Mouse (Mus musculus) midbrain, embryonic 12.5 days (tissue): ENCODE data around the gene Olfr543. TPM values are rescaled to one million over a fixed set of nuclear protein-coding genes. Genes with fewer than 3 reads are reported as not detected.
A peak's percentile ranks its signal among the peaks of the same experiment; 100 is the strongest.

Experiments used
- ATAC-seq: fragments of 200-750 bp; cut with Nextera tagmentation; 2 replicates; pipeline ENCODE4 v1.8.0; 2017; ENCODE audit warnings: low read depth, moderate TSS enrichment, moderate library complexity; ENCODE audit not compliant: low FRiP score
- H3K27ac ChIP-seq: fragments of 300-500 bp; sonication (generic); replicated peaks from 2 replicates; pipeline ENCODE4 v1.5.1; 2016; ENCODE audit warnings: mild to moderate bottlenecking
- H3K27me3 ChIP-seq: fragments of 300-500 bp; sonication (generic); 2 replicates; pipeline ENCODE4 v1.6.1; 2016; ENCODE audit warnings: mild to moderate bottlenecking
- H3K36me3 ChIP-seq: fragments of 300-500 bp; sonication (generic); 2 replicates; pipeline ENCODE4 v1.6.1; 2016
- H3K4me1 ChIP-seq: fragments of 300-500 bp; sonication (generic); 2 replicates; pipeline ENCODE4 v1.6.1; 2016
- H3K4me2 ChIP-seq: fragments of 300-500 bp; sonication (generic); replicated peaks from 2 replicates; pipeline ENCODE4 v1.6.1; 2016; ENCODE audit warnings: mild to moderate bottlenecking, moderate library complexity
- H3K4me3 ChIP-seq: fragments of 300-500 bp; sonication (generic); 2 replicates; pipeline ENCODE4 v1.5.1; 2016; ENCODE audit warnings: mild to moderate bottlenecking
- H3K9ac ChIP-seq: fragments of 300-500 bp; sonication (generic); replicated peaks from 2 replicates; pipeline ENCODE4 v1.6.1; 2016; ENCODE audit warnings: mild to moderate bottlenecking, moderate library complexity
- H3K9me3 ChIP-seq: fragments of 300-500 bp; sonication (generic); 2 replicates; pipeline ENCODE4 v1.6.1; 2016; ENCODE audit warnings: mild to moderate bottlenecking
- WGBS: fragments of 180-500 bp; shearing (Covaris S2); methylation state at CpG from one replicate; pipeline ENCODE4 v1.1.7; 2016; 5-methylcytosine and 5-hydroxymethylcytosine counted together
- polyA plus RNA-seq: library from polyadenylated mRNA; unstranded; fragments of >200 nt; fragmentation: Nextera tagmentation; extraction: Ambion mirVana; gene quantifications from 2 replicates; pipeline ENCODE4 v1.2.1, GENCODE M21; 2016

Olfr543 gene
- polyA plus RNA-seq = 0.46 and 0.80 TPM in 2 replicates

DNA sequence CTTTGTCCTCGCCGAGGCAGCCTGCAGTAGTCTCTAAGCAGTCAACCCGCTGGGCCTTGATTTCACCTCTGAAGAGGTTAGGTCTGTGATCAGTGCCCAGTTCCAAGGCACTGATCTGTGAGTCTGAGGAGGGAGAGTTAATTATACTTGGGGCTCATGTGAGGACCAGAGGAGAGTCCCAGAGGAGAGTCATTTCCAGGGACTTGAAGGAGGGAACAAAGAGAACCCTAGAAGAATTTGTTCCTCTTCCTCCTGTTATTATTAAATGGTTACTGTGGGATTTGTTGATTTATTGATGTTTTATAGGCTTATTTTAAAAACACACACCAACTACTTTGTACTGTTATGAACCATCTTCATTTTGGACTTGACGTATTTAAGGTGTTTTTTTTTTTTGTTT is at the start of gene Olfr543:
TSS of gene Olfr543 (minus strand) at position 101 of the 400 bp plus-strand sequence.
- Histone ChIP-seq H3K27me3 (no peaks in the 10 kb centered on the region), H3K36me3 (0 out of 2 replicates have a peak, but pooled peaks cover 4% of the 10 kb centered on the region), H3K9ac (no peak within 1 kb of the TSS), H3K9me3 (no peaks in the 10 kb centered on the region), H3K4me2 (no peak within 1 kb of the TSS), H3K27ac (no peak within 1 kb of the TSS), H3K4me1 (no peaks in the 10 kb centered on the region), H3K4me3 (no peak within 1 kb of the TSS)
- 89% methylated on average over 4 of the region's 4 CpGs for WGBS
- no peak for ATAC-seq

DNA sequence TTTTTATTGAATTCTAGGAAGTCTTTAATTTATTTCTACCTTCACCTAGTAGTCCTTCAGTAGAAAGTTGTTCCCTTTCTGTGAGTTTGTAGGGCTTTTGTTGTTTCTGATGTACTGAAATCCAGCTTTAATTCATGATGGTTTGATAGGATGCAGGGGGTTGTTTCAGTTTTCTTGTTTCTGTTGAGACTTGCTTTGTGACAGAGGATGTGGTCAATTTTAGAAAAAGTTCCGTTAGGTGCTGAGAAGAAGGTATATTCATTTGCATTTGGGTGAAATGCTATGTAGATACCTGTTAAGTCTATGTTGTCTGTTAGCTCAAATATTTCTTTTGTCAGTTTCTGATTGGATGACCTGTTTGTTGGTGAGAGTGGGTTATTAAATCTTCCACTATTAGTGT is 47.6 kb upstream of the Olfr543 start:
- no peak for ATAC-seq
- WGBS = 89% methylated on average over 1 of the region's 1 CpGs
- Histone ChIP-seq H3K9ac (no peak overlapping the region), H3K4me1 (no peaks in the 10 kb centered on the region), H3K27me3 (no peaks in the 10 kb centered on the region), H3K27ac (no peak overlapping the region), H3K4me3 (no peak overlapping the region), H3K9me3 (no peaks in the 10 kb centered on the region), H3K36me3 (no peaks in the 10 kb centered on the region), H3K4me2 (no peak overlapping the region)

DNA sequence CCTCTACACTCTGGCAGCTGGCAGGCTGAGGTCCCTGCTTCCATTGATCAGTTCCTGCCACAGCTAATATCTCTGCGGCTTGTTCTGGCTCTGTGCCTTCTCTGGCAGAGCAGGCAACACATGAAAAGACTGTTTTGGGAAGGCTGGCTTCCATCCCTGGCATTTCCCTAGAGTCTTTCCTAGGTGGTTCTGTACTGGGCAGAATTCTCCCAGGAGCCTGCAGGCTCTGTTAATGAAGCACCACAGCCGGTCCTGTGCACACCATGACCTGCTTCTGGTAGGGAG is 35.5 kb upstream of the Olfr543 start:
- H3K9me3 ChIP-seq = no peaks in the 10 kb centered on the region
- no peak overlapping the region for H3K27ac ChIP-seq
- no peak overlapping the region for H3K9ac ChIP-seq
- ATAC-seq = no peak
- WGBS = 82% methylated on average over 2 of the region's 2 CpGs
- H3K4me2 ChIP-seq = no peak overlapping the region
- H3K4me1 ChIP-seq = 0 out of 2 replicates have a peak, but pooled peaks cover 3% of the 10 kb centered on the region
- no peaks in the 10 kb centered on the region for H3K36me3 ChIP-seq
- H3K4me3 ChIP-seq = no peak overlapping the region
- peaks cover 16% of the 10 kb centered on the region for H3K27me3 ChIP-seq

DNA sequence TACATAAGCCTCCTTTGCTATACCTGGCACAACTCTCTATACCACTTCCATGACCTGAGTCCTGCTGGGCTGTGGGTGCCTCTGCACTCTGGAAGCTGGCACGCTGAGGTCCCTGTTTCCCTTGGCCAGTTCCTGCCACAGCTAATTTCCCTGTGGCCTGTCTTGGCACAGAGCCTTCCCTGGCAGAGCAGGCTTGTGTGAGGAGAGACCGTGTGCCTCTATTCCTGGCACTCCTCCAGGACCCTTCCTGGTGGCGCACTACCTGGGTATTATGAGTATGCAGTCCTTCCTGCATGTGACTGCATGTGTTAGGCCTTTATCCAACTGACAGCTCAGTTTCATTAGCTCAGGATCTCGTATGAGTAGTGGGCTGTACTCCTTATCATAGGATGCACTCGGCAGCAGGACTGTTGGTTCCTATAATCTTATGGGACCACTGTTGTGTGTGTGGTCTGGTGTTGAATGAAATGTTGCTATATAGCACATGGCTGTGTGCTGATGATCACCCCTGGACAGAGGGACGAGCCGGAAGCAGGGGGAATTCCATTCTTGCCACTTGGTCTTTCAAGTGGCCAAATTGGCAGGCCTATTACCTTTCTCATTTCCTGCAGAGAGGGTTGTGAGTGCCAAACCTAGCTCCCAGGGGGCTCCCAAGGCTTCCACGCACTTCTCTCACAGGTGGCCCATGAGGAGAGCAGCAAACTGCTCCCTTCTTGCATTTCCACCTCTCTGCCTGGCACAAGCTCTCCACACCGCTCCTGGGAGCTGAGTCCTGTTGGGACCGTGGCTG is 35.0 kb upstream of the Olfr543 start:
- H3K9me3 ChIP-seq = no peaks in the 10 kb centered on the region
- ATAC-seq = no peak
- WGBS = 83% methylated on average over 10 of the region's 10 CpGs
- H3K4me3 ChIP-seq = no peak overlapping the region
- H3K9ac ChIP-seq = no peak overlapping the region
- 0 out of 2 replicates have a peak, but pooled peaks cover 3% of the 10 kb centered on the region for H3K4me1 ChIP-seq
- no peak overlapping the region for H3K4me2 ChIP-seq
- no peaks in the 10 kb centered on the region for H3K36me3 ChIP-seq
- H3K27me3 ChIP-seq = peaks cover 21% of the 10 kb centered on the region
- no peak overlapping the region for H3K27ac ChIP-seq

DNA sequence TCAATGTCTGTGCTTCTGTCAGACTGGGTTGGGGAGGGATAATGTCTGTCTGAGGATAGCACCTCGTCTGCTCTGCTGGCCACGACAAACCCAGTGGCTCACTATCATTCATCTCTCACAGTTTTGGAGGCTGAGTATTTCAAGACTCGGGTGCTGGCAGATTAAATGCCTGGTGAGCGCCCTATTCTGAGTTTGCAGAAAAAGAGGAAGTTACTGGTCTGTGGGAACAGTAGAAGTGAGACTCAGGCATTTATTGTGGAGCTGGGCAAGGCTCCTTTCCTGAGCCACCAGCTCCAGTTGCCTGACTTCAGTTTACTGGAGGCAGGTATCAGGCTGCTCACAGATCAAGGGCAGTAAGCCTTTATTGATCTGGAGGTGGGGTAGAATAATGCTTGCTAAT is 32.7 kb upstream of the Olfr543 start:
- no peak overlapping the region for H3K27ac ChIP-seq
- H3K4me3 ChIP-seq = no peak overlapping the region
- H3K27me3 ChIP-seq = peaks cover 25% of the 10 kb centered on the region
- H3K4me1 ChIP-seq = 0 out of 2 replicates have a peak, but pooled peaks cover 3% of the 10 kb centered on the region
- no peak overlapping the region for H3K9ac ChIP-seq
- no peak for ATAC-seq
- WGBS = 84% methylated on average over 4 of the region's 4 CpGs
- no peak overlapping the region for H3K4me2 ChIP-seq
- no peaks in the 10 kb centered on the region for H3K9me3 ChIP-seq
- no peaks in the 10 kb centered on the region for H3K36me3 ChIP-seq

DNA sequence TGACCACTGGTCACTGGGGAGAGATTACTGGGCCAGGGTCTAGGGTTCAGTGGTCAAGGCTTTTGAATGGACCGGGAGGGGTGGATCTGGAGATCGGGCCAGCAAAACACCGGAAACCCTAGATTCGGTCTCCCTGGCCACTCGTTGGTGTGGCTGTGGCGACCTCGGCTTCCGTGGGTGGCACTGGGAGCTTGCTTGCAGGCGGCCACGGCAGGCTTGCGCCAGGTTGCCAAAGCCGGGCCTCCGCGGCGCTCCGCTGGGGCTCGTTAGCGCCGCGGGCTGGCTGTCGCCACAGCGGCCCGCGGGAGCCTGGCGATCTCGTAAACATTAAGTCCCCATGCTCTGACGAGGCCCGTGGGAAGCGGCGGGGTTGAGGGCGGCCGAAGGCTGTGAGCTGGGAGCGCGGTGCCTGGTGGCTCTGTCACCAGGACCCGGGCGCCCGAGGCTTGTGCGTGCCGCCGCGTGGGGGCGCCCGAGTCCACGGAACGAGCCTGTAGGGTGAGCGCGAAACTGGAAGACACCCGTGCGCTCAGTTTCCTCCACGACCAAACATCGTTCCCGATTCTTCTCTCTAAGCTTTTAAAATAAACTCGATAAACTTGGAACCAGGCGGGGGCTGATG is 31.4 kb upstream of the Olfr543 start:
- Histone ChIP-seq H3K4me3 (peak overlapping the region; percentile 53), H3K4me1 (0 out of 2 replicates have a peak, but pooled peaks cover 3% of the 10 kb centered on the region), H3K4me2 (peak overlapping the region; percentile 84), H3K9ac (peak overlapping the region; percentile 75), H3K36me3 (no peaks in the 10 kb centered on the region), H3K9me3 (no peaks in the 10 kb centered on the region), H3K27me3 (peaks cover 25% of the 10 kb centered on the region), H3K27ac (no peak overlapping the region)
- WGBS = under 1% methylated on average over 54 of the region's 54 CpGs
- peak; percentile 95 for ATAC-seq

DNA sequence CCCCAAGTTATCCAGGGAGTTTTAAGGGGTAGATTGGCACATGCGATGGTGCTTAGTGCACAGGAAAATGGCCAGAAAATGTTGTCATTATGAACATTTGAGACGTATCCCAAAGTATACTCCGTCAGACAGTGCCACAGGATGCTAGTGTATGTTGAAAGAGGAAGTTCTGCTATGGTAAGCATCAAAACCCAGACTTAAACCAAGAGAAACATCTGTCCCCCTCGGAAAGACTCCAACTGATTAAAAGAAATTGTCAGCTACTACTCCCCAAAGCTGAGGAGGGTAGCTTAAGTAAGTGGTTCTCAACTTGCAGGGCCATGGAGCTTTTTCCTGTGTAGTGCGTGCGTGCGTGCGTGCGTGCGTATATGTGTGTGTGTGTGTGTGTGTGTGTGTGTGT is 30.4 kb upstream of the Olfr543 start:
- no peak for ATAC-seq
- no peak overlapping the region for H3K9ac ChIP-seq
- H3K27me3 ChIP-seq = peaks cover 25% of the 10 kb centered on the region
- H3K4me1 ChIP-seq = 0 out of 2 replicates have a peak, but pooled peaks cover 3% of the 10 kb centered on the region
- no peak overlapping the region for H3K4me2 ChIP-seq
- H3K9me3 ChIP-seq = no peaks in the 10 kb centered on the region
- 93% methylated on average over 10 of the region's 10 CpGs for WGBS
- H3K4me3 ChIP-seq = no peak overlapping the region
- H3K27ac ChIP-seq = no peak overlapping the region
- H3K36me3 ChIP-seq = no peaks in the 10 kb centered on the region

DNA sequence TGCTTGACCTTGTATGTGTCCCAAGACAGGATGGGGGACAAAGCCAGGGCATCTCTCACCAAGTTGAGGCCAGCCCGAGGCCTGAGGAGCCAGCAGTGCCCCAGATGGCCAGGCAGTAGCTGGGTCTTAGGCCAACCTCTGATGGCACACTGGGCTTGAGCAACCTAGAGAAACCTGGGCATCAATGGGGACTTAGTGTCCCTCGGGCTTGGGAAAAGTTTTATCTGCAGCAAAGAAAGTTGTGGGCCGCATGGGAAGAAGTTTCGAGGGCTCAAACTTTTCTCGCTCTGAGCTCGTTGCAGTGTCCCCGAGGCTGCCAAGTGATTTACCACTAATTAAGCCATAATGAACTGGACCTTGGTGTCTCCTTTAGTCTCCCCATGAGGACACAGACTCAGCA is 28.2 kb upstream of the Olfr543 start:
- Histone ChIP-seq H3K9ac (no peak overlapping the region), H3K9me3 (no peaks in the 10 kb centered on the region), H3K27ac (no peak overlapping the region), H3K4me2 (no peak overlapping the region), H3K36me3 (no peaks in the 10 kb centered on the region), H3K4me3 (no peak overlapping the region), H3K4me1 (0 out of 2 replicates have a peak, but pooled peaks cover 3% of the 10 kb centered on the region), H3K27me3 (peaks cover 25% of the 10 kb centered on the region)
- 75% methylated on average over 7 of the region's 7 CpGs for WGBS
- no peak for ATAC-seq

DNA sequence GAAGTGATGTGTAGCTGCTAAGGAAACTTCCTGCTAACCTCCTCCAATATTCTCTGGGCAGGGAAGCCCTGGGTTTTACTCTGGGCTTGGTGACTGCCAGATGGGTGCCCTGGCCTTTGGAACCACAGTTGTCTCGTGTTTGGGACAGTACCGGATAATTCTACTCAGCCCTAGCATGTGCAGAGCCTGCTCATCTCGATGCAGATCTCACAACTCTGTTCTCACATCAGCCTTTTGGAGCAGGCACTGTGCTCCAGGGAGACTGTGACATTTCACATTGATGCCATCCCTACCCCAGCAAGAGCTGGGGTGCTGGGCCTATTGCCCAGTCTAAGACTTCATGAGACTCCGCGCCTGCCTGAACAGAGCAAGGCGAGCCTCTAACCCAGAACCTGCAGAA is 27.2 kb upstream of the Olfr543 start:
- no peaks in the 10 kb centered on the region for H3K9me3 ChIP-seq
- no peak for ATAC-seq

DNA sequence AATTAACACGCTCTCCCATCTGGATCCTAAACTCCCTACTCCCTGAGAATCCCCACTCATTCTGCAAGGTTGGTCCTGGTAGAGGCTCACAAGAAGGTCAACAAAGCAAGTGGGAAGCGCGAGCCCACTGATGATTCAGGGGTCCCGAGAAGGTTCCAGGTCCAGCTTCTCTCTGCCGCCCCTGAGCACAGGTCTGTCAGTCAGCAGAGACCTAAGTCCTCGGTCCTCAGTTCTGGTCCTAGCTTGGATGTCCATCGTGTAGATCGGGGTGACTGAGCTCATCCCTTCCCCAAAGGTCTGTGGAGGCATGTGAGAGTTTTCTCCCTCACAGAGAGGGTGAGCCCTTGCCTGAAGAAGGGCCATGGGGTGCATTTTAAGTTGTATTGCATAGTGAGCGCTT is 26.6 kb upstream of the Olfr543 start:
- Histone ChIP-seq H3K36me3 (no peaks in the 10 kb centered on the region), H3K4me3 (no peak overlapping the region), H3K27me3 (peaks cover 14% of the 10 kb centered on the region), H3K9me3 (no peaks in the 10 kb centered on the region), H3K4me1 (no peaks in the 10 kb centered on the region), H3K9ac (no peak overlapping the region), H3K4me2 (no peak overlapping the region), H3K27ac (no peak overlapping the region)
- 89% methylated on average over 9 of the region's 9 CpGs for WGBS
- ATAC-seq = no peak

More for the DNA sequence above, 27.2 kb upstream of the Olfr543 start:
- Histone ChIP-seq H3K36me3 (no peaks in the 10 kb centered on the region), H3K4me2 (no peak overlapping the region), H3K27me3 (peaks cover 17% of the 10 kb centered on the region), H3K4me3 (no peak overlapping the region), H3K9ac (no peak overlapping the region), H3K4me1 (0 out of 2 replicates have a peak, but pooled peaks cover 3% of the 10 kb centered on the region), H3K27ac (no peak overlapping the region)
- WGBS = 84% methylated on average over 6 of the region's 6 CpGs

DNA sequence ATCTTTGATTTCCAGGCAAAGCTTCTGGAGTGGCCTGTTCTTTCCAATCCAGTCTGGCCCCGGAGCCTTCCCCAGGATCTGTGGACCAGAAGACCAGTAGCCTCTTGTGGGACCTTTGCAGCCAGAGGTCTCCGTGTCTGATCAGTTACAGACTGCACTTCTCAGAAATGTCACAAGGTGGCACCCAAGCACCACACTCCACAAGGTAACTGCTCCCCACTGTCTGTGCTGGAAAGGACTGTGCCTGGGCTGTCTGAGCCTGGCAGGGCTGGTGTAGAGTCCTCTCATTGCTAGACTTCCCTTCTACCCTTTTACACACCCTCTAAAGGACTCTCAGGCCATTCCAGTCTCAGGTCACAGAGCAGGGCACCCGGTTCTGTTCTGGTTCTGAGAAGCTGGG is 25.4 kb upstream of the Olfr543 start:
- no peak overlapping the region for H3K4me3 ChIP-seq
- H3K9me3 ChIP-seq = no peaks in the 10 kb centered on the region
- H3K27ac ChIP-seq = no peak overlapping the region
- H3K36me3 ChIP-seq = no peaks in the 10 kb centered on the region
- peak; percentile 80 for ATAC-seq
- peaks cover 8% of the 10 kb centered on the region for H3K27me3 ChIP-seq
- whole genome bisulfite sequencing = 51% methylated on average over 3 of the region's 3 CpGs
- no peak overlapping the region for H3K9ac ChIP-seq
- no peaks in the 10 kb centered on the region for H3K4me1 ChIP-seq
- H3K4me2 ChIP-seq = no peak overlapping the region

DNA sequence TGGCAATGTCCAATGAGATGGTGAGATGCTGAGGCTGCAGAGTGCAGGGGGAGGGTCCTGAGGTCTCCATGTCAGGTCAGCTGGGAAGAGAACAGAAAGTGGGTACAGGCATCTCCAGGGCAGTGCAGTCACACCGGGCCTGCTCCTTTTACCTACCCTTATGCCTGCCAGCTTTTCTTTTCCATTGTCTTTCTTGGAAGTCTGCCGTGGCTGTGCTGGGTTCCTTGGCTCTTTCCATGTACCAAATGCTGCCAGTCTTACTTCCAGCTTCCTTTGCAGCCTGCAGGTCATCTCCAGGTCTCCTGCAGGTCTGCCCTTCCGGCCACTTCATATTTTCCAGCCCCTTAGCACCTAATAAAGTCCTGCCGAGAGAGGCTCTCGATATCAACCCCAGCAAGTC is 20.5 kb upstream of the Olfr543 start:
- no peaks in the 10 kb centered on the region for H3K9me3 ChIP-seq
- H3K4me3 ChIP-seq = no peak overlapping the region
- no peaks in the 10 kb centered on the region for H3K36me3 ChIP-seq
- no peaks in the 10 kb centered on the region for H3K27me3 ChIP-seq
- H3K4me1 ChIP-seq = no peaks in the 10 kb centered on the region
- H3K27ac ChIP-seq = no peak overlapping the region
- no peak for ATAC-seq
- no peak overlapping the region for H3K4me2 ChIP-seq
- H3K9ac ChIP-seq = no peak overlapping the region
- 79% methylated on average over 5 of the region's 5 CpGs for WGBS
